Mouse (Mus musculus) neural tube, embryonic 12.5 days (tissue): ENCODE measurements around the gene Stam. TPM values are rescaled to one million over a fixed set of nuclear protein-coding genes. Genes with fewer than 3 reads are reported as not detected.

ENCODE experiments used
- polyA plus RNA-seq: library from polyadenylated mRNA; unstranded; fragments of >200 nt; fragmentation: Nextera tagmentation; extraction: Ambion mirVana; gene quantifications from 2 replicates; pipeline ENCODE4 v1.2.1, GENCODE M21; 2016

Stam gene
- polyA plus RNA-seq, 1 experiment from 2014 or later = 104 TPM

Other genes with a start within 250 kb of the Stam start
- 54.6 and 56.4 TPM in 2 replicates for gene Hacd1, start 18.0 kb upstream of the Stam start, polyA plus RNA-seq
- 0.11 TPM in 1 of 2 replicates, not detected in the other for gene Tmem236, start 100.4 kb downstream of the Stam start, polyA plus RNA-seq
- gene Mrc1, start 155.3 kb downstream of the Stam start, polyA plus RNA-seq = 3.7 and 4.7 TPM in 2 replicates